Comparison of ENCODE assay signal across 28 mouse cellular contexts in the genomic region with DNA sequence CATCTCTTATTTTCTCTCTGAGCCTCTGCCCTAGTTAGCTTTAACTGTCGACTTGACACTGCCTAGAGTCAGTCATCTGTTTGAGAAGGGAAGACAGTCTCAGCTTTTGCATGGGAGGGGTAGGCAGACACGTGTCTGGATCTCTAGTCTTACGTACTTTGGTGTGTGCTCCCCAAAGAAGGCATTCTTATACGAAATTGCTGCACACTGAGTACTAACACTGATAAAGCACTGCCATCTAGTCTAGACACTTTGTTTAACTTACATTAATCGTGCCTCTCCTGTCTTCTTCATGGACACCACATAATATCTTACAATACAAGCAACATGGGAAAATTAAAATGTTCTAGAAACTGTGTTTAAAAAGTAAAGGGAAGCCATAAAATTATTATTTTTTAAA.
"Had no signal": no experiment of that assay in that cellular context is flagged by ENCODE, and none has a peak within 500 bp of the region (broad histone marks: within the 10 kb centered on the region; RNA-seq: fewer than 3 reads in every experiment).

No protein-coding gene starts in this region.

- H3K4me3 ChIP-seq: limb, embryonic 12.5 days; limb, embryonic 13.5 days; limb, embryonic 15.5 days; liver, embryonic 12.5 days; liver, embryonic 13.5 days; liver, embryonic 15.5 days; lung, embryonic 15.5 days; megakaryocyte, embryonic 14.5 days; midbrain, embryonic 10.5 days; midbrain, embryonic 12.5 days; midbrain, embryonic 13.5 days; midbrain, embryonic 15.5 days; myocyte; neural tube, embryonic 12.5 days; neural tube, embryonic 13.5 days had no signal

- H3K27ac ChIP-seq: limb, embryonic 12.5 days; limb, embryonic 13.5 days; limb, embryonic 15.5 days; liver, embryonic 12.5 days; liver, embryonic 13.5 days; liver, embryonic 14.5 days; liver, embryonic 15.5 days; lung, embryonic 15.5 days; macrophage; midbrain, embryonic 10.5 days; midbrain, embryonic 12.5 days; midbrain, embryonic 13.5 days; midbrain, embryonic 15.5 days; neural tube, embryonic 12.5 days; neural tube, embryonic 13.5 days had no signal

- H3K27me3 ChIP-seq: limb, embryonic 12.5 days; limb, embryonic 13.5 days; limb, embryonic 15.5 days; liver, embryonic 12.5 days; liver, embryonic 13.5 days; liver, embryonic 15.5 days; lung, embryonic 15.5 days; megakaryocyte, embryonic 14.5 days; midbrain, embryonic 12.5 days; midbrain, embryonic 13.5 days; midbrain, embryonic 15.5 days; neural tube, embryonic 12.5 days; neural tube, embryonic 13.5 days had no signal

- DNase-seq: left cerebral cortex, postnatal 4 days; liver; liver, embryonic 13.5 days; liver, postnatal 0 days; lung, adult 18-20 months; lung, adult 2 months; lung, embryonic 14.5 days; lung, postnatal 10 days; lung, postnatal 14 days; lung, postnatal 36 days; lung, postnatal 4 days; midbrain, embryonic 14.5 days had no signal

- H3K4me1 ChIP-seq: limb, embryonic 12.5 days; limb, embryonic 13.5 days; limb, embryonic 15.5 days; liver, embryonic 12.5 days; liver, embryonic 13.5 days; liver, embryonic 15.5 days; lung, embryonic 15.5 days; megakaryocyte, embryonic 14.5 days; midbrain, embryonic 12.5 days; midbrain, embryonic 13.5 days; midbrain, embryonic 15.5 days; neural tube, embryonic 12.5 days; neural tube, embryonic 13.5 days had no signal

- H3K36me3 ChIP-seq: limb, embryonic 12.5 days; limb, embryonic 13.5 days; limb, embryonic 15.5 days; liver, embryonic 12.5 days; liver, embryonic 13.5 days; liver, embryonic 15.5 days; lung, embryonic 15.5 days; midbrain, embryonic 13.5 days; midbrain, embryonic 15.5 days; neural tube, embryonic 12.5 days; neural tube, embryonic 13.5 days had no signal

- H3K9me3 ChIP-seq: limb, embryonic 13.5 days; limb, embryonic 15.5 days; liver, embryonic 15.5 days; lung, embryonic 15.5 days; megakaryocyte, embryonic 14.5 days; midbrain, embryonic 15.5 days; neural tube, embryonic 12.5 days had no signal
